In the genomic region with DNA sequence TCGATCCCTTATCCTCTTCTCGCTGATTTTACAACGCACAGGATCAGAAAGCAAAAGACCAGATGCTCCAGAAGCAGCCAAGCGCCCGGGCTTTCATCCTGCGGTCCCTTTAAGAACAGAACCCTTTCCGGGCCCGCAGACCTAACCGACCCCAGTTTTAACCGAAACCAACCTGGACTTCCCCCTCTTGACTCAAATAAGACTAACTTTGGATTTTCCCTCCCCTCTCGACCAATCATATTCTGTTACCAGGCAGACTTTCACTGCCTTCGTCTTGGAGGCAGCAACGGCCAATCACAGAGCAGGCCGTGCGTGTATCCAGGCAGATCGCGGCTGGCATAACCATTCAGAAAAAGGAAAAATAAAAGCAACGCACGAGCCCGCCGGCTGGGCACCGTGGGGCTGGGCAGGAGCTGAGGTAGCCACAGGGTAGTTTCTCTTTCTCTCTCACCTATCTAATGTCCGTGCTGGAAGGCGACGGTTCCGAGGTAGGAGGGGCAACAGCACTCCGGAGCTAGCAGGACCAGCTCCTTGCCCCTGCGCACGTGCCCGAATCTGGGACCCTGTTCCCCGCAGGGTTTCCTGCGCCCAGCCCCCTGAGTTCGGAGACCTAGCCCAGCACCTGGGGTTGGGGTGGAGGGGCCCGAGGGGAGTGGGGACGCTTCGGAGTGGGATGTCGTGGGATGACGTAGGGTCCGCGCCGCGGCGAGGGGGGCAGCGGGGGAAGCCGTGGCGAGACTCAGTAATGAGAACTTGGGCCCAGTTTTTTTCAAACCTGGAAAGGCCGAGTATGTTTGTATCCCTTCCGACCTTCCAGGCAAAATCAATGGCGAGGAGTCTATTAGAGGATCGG, we compare ENCODE assay signal across 8 mouse cellular contexts. TPM values are rescaled to one million over a fixed set of nuclear protein-coding genes. Genes with fewer than 3 reads are reported as not detected.
DNase-seq lines count a peak whose midpoint lies in the region; ATAC-seq and TF ChIP-seq lines count a peak whose summit lies in the region.

Gene Rfx5 (plus strand): TSS at position 312 of the 853 bp plus-strand sequence.

- peaks cover 28% of the 10 kb centered on the region for H3K36me3 ChIP-seq in ES-Bruce4 (ENCODE audit: control insufficient read depth, insufficient read depth, low read length, poor library complexity, severe bottlenecking)
- H3K36me3 ChIP-seq in forebrain, embryonic 13.5 days (ENCODE audit: poor library complexity, severe bottlenecking) = peaks cover 36% of the 10 kb centered on the region
- H3K36me3 ChIP-seq in liver, postnatal 0 days (replicated peaks; ENCODE audit: insufficient read depth, low read length) = peaks cover 30% of the 10 kb centered on the region
- peaks cover 28% of the 10 kb centered on the region for H3K36me3 ChIP-seq in neural tube, embryonic 14.5 days (ENCODE audit: control insufficient read depth, insufficient read depth, low read length)

- no peaks in the 10 kb centered on the region for H3K27me3 ChIP-seq in ES-Bruce4 (ENCODE audit: control insufficient read depth, insufficient read depth, low read length, poor library complexity, severe bottlenecking)
- H3K27me3 ChIP-seq in forebrain, embryonic 13.5 days = no peaks in the 10 kb centered on the region
- no peaks in the 10 kb centered on the region for H3K27me3 ChIP-seq in liver, postnatal 0 days (ENCODE audit: insufficient read depth, low read length)
- H3K27me3 ChIP-seq in neural tube, embryonic 14.5 days (ENCODE audit: control insufficient read depth, insufficient read depth, low read length) = no peaks in the 10 kb centered on the region

- H3K4me3 ChIP-seq in ES-Bruce4 (ENCODE audit: low read depth, low read length) = peak within 1 kb of the TSS; percentile 95
- H3K4me3 ChIP-seq in forebrain, embryonic 13.5 days = peak within 1 kb of the TSS; percentile 75
- H3K4me3 ChIP-seq in liver, postnatal 0 days (ENCODE audit: low read depth, low read length) = peak within 1 kb of the TSS; percentile 87
- H3K4me3 ChIP-seq in neural tube, embryonic 14.5 days (ENCODE audit: low read depth, low read length) = peak within 1 kb of the TSS; percentile 88

- peak; percentile 95 to 97 for DNase-seq in heart, postnatal 10 days
- peak; percentile 100 for DNase-seq in large intestine, adult 2 months (ENCODE audit: low read depth, low spot score)
- DNase-seq in liver, postnatal 0 days = peak; percentile 90
- DNase-seq in testis, postnatal 10 days (ENCODE audit: low spot score) = peak; percentile 88

- intact Hi-C loops in heart, postnatal 10 days (cut with DNase I) = loop anchor here (2.0 kb wide), 1 partner anchor 21 kb away; the partner anchor contains the start of gene Pi4kb

- WGBS in forebrain, embryonic 13.5 days = under 1% methylated on average over 43 of the region's 50 CpGs
- under 1% methylated on average over 50 of the region's 50 CpGs for WGBS in large intestine, adult 2 months
- WGBS in liver, postnatal 0 days (ENCODE audit: insufficient replicate concordance) = under 1% methylated on average over 50 of the region's 50 CpGs
- under 1% methylated on average over 50 of the region's 50 CpGs for WGBS in neural tube, embryonic 14.5 days

- H3K9ac ChIP-seq in ES-Bruce4 (ENCODE audit: low read depth, poor library complexity, severe bottlenecking) = peak within 1 kb of the TSS; percentile 92
- H3K9ac ChIP-seq in forebrain, embryonic 13.5 days = peak within 1 kb of the TSS; percentile 84
- H3K9ac ChIP-seq in liver, postnatal 0 days (replicated peaks) = peak within 1 kb of the TSS; percentile 92
- H3K9ac ChIP-seq in neural tube, embryonic 14.5 days (replicated peaks; ENCODE audit: low read depth, low read length) = peak within 1 kb of the TSS; percentile 90

- H3K4me2 ChIP-seq in forebrain, embryonic 13.5 days = peak within 1 kb of the TSS; percentile 69
- peak within 1 kb of the TSS; percentile 96 for H3K4me2 ChIP-seq in liver, postnatal 0 days (ENCODE audit: low read depth, low read length)
- H3K4me2 ChIP-seq in neural tube, embryonic 14.5 days (ENCODE audit: low read depth, low read length) = peak within 1 kb of the TSS; percentile 56

- no peak for TF ChIP-seq POLR2A in ES-Bruce4 (IDR thresholded peaks at IDR 0.05; ENCODE audit: insufficient read depth, low read length)

- no peaks in the 10 kb centered on the region for H3K4me1 ChIP-seq in ES-Bruce4 (ENCODE audit: control insufficient read depth, insufficient read depth, low read length)
- H3K4me1 ChIP-seq in forebrain, embryonic 13.5 days = peaks cover 19% of the 10 kb centered on the region
- peaks cover 16% of the 10 kb centered on the region for H3K4me1 ChIP-seq in liver, postnatal 0 days (ENCODE audit: insufficient read depth)
- peaks cover 12% of the 10 kb centered on the region; the same call in 1 of the 2 replicates for H3K4me1 ChIP-seq in neural tube, embryonic 14.5 days (ENCODE audit: control insufficient read depth, insufficient read depth, low read length)

- H3K9me3 ChIP-seq in ES-Bruce4 (replicated peaks; ENCODE audit: control insufficient read depth, insufficient read depth, low read length, poor library complexity, severe bottlenecking) = no peaks in the 10 kb centered on the region
- no peaks in the 10 kb centered on the region for H3K9me3 ChIP-seq in forebrain, embryonic 13.5 days (replicated peaks)
- H3K9me3 ChIP-seq in liver, postnatal 0 days (ENCODE audit: low read length) = no peaks in the 10 kb centered on the region
- H3K9me3 ChIP-seq in neural tube, embryonic 14.5 days (ENCODE audit: control insufficient read depth, low read length) = no peaks in the 10 kb centered on the region

- no peak for TF ChIP-seq CTCF in ES-Bruce4 (IDR thresholded peaks at IDR 0.05; ENCODE audit: low read depth, low read length)
- no peak for TF ChIP-seq CTCF in liver, postnatal 0 days (IDR thresholded peaks at IDR 0.05; ENCODE audit: low read depth)

- no peak for TF ChIP-seq EP300 in ES-Bruce4 (IDR thresholded peaks at IDR 0.05; ENCODE audit: insufficient read depth, low read depth, low read length)
- no peak for TF ChIP-seq EP300 in liver, postnatal 0 days (IDR thresholded peaks at IDR 0.05; ENCODE audit: low read depth)

- peak; percentile 94 for ATAC-seq in cerebellum, adult (ENCODE audit: insufficient number of reproducible peaks, low FRiP score, low TSS enrichment)
- peak; percentile 99 for ATAC-seq in forebrain, embryonic 13.5 days
- ATAC-seq in liver, postnatal 0 days = peak; percentile 97
- ATAC-seq in neural tube, embryonic 14.5 days (ENCODE audit: low read depth) = peak; percentile 97

- H3K27ac ChIP-seq in ES-Bruce4 (ENCODE audit: insufficient read depth, low read length) = peak within 1 kb of the TSS; percentile 34; the same call in 1 of the 2 replicates
- H3K27ac ChIP-seq in forebrain, embryonic 13.5 days = peak within 1 kb of the TSS; percentile 96
- peak within 1 kb of the TSS; percentile 87 for H3K27ac ChIP-seq in liver, postnatal 0 days (ENCODE audit: low read depth)
- H3K27ac ChIP-seq in neural tube, embryonic 14.5 days (ENCODE audit: low read depth, low read length) = peak within 1 kb of the TSS; percentile 98

RNA-seq across cellular contexts. Expression of gene Rfx5, which starts in this region (rescaled TPM):
- 24.8 and 25.1 TPM in 2 replicates for polyA plus RNA-seq in ES-Bruce4 (2011; ENCODE audit: insufficient read depth, insufficient read length, low read depth, missing spikeins)
- polyA plus RNA-seq in forebrain, embryonic 13.5 days (2015; fragmentation: Nextera tagmentation; extraction: Ambion mirVana) = 4.3 TPM in 2 replicates
- 10 to 100 TPM; 10.1 to 10.4 TPM for total RNA-seq in heart, postnatal 10 days (2021)
- polyA plus RNA-seq in large intestine, adult 2 months (2012; rRNA removed) = 6.2 and 12.2 TPM in 2 replicates
- 1.1 and 1.2 TPM in 2 replicates for polyA plus RNA-seq in liver, postnatal 0 days (2015; fragmentation: Nextera tagmentation; extraction: Ambion mirVana)
- 8.9 and 9.4 TPM in 2 replicates for polyA plus RNA-seq in neural tube, embryonic 14.5 days (2014; fragmentation: Nextera tagmentation; extraction: Ambion mirVana)

Comparison
In these comparisons a context has a peak if more than half of its experiments do, and no peak if none do; other contexts are left out.
1. Peak in every context shown above with its lines: DNase-seq, ATAC-seq, H3K4me3 ChIP-seq and H3K27ac ChIP-seq.
2. H3K27ac ChIP-seq: peak in every context shown above with its lines; median percentile 98 in neural tube, embryonic 14.5 days; 96 in forebrain, embryonic 13.5 days; 87 in liver, postnatal 0 days; 34 in ES-Bruce4.